Mouse (Mus musculus) heart, adult 18-20 months (tissue): Measurements from ENCODE around the gene Podxl. TPM values are rescaled to one million over a fixed set of nuclear protein-coding genes. Genes with fewer than 3 reads are reported as not detected.
"Not testable (repeated sequence)": the region's sequence is repeated elsewhere in the genome, so short reads cannot be mapped to it uniquely, and the experiment has no call there.

Experiments used
- DNase-seq, 2 experiments: peaks; one replicate each; pipeline ENCODE4 v3.0.0; 2021 to 2022; ENCODE audit warnings: mixed read lengths in 1 of 2
- total RNA-seq, 2 experiments: library from RNA; stranded (reverse); gene quantifications; 2 replicates each; pipeline ENCODE4 v1.2.3; 2021

Podxl gene
- total RNA-seq, 2 experiments from 2014 or later: 54.1 to 56.9 TPM

DNA sequence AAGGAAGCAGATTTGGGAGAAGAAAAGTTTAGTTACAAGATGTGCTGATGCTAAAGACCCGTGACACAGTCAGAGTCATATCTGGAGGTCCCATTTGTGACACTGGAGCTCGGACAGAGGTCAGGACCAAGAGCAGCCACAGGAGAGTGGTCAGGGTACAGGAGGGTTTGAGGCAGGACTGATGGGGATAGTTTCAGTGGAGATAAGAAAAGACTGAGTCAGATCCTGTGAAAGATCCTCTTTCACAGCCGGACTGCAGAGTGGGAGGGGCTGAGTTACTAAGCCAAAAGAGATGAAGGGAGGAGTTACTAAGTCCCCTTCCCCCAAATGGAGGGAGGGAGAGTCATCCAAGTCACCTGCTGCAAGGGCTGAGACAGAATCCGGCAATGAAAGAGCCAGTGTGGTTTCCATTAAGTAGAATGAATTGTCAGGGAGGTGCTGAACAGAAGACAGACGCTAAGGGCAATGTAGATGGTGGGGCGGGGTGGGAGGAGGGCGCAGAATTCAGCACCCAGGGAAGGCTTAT lies 4.4 kb upstream of the Podxl start:
- DNase-seq: no peak

DNA sequence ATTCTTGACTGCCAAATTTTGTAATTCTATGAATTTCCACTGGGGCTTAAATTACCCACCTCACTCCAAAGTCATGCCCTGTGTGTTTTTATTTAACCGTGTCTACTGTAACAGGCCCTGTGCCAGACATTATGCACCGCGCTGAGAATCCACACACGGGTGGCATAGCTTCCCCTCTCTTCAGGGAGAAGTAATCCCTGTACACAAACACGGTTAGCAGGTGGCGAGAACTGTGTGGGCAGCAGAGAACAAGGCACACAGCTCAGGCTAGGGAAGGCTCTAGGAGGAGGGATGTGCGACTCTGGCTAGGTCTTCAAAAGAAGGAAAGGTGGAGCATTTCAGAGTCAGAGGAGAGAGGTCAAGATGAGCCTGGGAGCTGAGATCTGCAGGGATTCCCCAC lies 3.4 kb upstream of the Podxl start:
- no peak for DNase-seq

DNA sequence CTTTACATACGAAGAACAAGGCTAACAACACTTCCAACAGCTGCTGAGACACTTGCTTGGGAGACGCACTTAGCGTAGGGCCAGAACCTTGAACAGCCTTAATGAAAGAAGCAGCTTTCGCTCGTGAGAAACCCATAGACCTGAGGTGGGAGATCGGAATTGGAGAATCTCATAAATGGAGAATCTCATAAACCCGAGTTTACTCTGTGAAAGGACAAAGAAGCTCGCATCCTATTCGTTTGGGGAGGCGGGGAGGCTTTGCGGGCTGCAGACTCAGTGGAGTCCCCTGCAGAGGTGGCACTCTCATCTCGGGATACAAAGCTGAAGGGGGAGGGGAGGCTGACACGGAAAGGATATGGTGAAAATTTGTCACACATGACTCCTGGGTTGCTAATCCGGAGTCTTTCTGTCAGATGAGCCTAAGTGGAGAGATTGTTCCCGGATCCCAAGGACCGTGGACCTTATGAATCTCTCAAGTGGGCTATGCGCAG lies 1.2 kb upstream of the Podxl start:
- DNase-seq: peak in 1 of 2 experiments; percentile 34

DNA sequence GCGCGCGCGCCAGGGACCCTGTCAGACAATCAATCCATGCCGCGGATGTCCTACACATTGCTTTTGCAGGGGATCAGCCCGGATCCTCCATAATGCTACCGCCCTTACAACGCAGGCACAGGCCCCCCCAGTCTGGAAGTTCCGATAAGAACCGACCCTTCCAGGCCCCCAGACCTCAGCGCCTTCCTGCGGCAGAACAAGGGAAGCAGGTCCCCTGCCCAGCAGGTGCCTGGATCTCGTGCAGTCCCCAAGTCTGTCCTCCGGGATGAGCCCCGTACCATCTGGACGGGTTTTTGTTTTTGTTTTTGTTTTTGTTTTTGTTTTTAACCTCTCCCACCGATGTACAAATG lies 376 bp upstream of the Podxl start:
- no peak for DNase-seq

DNA sequence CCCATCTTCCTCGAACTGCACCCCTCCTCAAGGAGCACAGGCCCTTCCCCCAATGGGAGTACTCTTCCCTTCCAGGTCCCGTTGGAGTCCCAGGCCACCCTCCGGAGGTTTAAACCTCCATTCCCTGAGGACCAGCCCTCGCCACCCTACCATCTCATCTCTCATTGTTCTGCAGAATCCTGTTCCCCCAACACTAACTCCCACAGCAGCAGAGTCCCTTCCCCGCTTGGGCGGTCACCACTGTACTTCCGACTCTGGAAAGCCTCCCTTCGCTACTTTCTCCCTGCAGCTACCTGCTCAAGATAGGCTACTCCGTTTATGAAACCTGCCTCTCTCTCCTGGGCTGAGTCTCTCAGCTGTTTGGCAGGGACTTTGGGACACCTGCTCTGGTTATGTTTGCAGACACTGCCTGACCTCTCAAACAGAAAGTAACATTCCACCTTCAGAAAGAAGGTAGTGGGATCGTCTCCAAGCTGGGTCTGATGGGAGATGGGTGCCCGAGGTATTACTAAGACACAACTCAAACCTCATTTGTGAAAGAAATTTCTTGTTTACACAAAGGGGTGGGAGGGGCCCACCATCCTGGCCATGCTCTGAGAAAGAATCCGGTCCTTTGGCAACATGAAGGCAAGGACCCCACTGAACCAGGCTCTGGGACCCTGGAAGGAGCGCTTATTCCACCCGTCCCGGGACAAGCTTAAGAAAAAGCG lies 1.3 kb downstream of the Podxl start:
- peak; percentile 49 to 55 for DNase-seq

DNA sequence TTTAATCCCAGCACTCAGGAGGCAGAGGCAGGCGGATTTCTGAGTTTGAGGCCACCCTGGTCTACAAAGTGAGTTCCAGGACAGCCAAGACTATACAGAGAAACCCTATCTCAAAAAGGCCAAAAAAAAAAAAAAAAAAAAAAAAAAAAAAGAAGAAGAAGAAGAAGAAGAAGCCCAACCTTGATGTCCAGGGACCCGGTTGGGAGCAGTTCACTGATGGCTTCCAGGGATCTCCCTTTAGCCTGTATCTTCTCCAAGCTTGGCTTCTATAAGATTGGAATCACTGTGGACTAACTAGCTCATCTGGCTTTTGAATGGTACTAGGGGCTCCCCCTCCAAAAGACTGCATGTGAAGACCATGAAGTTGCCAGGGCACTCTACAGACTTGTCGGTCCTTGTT lies 1.8 kb downstream of the Podxl start:
- DNase-seq: not testable (repeated sequence)

DNA sequence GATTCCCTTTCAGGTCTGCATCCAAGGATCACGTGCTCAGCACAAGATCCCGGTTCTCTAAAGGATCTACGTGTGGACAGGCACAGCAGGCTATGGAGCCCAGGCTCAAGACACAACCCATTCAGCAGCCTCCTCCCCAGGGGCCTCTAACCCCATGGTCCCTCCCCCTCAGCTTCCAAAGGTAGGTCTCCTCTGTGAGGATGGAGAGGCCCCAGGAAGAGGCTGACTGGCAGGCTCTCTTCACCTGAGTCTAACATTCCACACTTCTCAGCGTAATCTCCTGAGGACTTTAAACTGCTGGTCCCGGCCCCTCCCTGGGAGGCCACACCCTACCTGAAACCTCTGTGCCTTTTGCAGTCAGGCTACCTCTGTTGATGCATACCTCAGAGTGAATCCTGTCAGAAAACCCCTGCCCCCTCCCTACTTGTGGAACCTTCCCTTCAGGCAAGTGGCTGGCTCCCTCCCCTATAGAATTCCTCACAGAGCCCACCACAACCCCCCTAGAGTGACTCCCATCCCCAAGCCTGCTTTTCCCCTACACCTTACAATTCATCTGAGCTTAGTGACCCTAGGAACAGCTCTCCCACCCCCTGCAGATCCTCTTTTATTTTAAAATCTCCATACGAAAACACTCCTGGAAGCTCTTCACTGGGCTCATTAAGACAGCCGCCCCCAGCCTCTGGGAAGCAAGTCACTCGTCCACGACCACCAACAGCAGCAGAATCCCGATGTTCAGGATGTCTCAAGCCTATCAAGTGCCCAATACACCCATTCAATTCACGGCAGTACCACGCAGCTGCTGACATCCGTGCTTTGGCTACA lies 3.4 kb downstream of the Podxl start:
- no peak for DNase-seq

DNA sequence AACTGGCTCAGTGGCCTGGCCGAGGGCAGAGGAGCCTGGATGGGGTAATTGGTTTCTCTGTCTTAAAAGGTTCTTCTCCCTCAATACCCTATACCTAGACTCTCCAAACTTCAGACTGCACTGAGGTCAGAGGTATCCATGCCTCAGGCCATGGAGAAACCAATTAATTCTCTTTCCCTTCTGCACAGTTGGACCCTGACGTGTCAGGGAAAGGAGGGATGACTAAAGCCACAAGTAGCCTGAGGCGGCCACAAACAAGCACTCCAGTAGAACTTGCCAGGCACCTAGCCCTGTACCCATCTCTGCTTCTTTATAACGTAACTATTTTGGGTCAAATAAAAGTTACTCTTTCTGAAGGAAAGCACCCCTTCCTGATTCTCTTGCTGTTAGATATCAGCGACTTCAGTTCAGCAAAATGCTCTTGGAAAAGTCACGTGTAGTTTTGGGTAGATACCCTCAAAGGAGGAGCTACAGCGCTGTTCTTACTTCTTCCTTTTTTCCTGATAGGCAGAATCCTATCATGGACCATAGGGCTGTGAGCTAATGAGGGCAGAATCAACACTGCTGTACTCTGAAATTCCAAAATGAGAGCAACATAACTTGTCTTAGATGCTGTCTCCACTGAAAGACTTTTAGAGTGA lies 7.2 kb downstream of the Podxl start:
- DNase-seq: no peak

DNA sequence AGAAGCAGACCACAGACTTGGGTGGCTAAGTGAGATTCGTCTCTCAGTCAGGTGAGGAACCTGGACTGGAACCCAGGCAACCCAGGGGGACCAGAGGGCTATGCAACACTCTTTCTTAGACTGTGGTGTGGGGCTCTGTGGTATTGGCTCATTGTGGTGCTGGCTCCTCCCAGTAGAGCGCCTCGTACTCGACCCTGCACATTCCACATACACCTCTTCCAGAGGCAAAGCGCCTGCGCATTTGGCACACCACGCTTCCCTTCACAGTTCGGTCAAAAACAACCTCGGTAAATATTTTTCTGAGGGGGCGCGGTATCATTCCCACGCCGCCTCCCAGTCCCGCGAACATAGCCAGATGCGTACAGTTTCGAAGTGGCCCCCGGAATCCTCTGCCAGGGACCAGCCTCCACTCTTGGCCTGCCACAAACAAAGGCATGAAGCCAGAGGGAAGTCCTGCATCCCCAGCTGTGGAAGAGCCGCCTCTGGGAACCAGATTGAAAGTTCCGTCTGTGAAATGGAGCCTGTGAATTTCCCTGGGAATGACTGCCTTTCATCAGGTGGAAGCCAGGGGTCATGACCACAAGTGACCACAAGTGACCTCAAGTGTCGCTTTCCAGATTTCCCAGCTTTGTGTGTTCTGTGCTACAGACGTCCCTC lies 12.8 kb downstream of the Podxl start:
- peak; percentile 59 to 77 for DNase-seq

DNA sequence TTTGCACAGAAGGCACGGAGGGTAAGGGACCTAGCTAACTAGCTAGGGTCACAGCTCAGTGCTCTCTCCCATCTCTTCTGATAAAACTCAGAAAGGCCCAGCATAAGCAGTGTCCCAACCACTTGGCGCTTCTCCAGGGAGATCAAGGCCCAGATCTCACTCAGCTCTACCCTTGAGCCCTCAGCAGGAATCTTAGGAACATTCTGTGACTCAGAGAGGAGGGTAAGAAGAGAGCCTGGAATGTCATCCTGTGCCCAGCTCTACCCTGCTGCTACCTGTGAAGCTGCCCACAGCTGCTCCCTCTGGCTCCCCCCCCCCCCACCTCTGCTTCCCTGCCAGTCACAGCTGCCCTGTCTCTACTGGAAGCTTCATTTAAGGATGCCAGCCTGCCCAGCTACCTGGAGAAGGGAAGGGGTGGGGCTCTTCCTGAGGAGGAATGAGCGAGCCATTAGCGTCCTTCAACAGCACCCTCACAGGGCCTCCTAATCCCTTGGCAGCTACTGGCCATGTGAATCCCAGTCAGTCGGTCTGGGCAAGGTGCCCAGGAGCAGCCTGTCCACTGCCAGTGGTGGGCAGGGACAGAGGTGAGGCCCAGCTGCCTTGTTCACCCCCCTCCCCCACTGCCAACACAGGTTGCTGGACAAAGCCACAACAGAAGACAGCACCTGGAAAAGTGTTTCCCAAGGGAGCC lies 14.3 kb downstream of the Podxl start:
- DNase-seq: peak; percentile 81 to 82

DNA sequence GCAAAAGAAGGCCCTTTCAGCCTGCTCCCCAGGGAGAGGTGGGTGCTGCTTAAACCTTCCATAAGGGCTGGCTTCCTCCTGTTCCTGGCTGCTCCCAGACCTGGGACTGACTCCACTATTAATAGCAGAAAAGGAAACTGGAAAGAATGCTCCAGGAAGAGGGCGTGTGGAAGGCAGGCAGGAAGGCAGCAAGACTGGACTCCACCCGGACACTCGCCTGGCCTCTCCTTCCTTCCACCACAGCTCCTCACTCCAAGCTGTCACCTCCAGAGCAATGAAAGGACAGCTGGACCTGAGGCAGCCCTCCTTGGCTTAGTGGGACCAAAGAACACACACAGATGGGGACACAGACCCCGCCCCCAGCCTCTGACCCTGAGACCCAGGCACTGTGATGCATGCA lies 19.5 kb downstream of the Podxl start:
- peak; percentile 62 to 89 for DNase-seq

DNA sequence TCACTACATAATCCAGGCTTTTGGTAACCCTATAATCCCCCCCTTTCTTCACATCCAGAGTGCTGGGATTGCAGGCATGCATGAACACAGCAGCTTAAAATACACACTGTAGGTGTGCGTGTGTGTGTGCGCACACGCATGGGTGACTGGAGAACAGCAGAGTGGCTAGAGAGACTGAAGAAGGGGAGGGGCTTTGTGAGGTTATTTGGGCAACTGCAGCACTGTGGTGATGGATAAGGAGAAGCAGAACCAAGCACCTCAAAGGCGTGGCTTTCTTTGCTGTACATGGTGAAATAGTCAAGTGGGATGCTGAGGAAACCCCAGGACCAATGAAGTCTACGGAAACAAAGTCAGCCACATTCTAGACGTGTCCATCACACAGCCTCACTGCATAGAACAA lies 23.8 kb downstream of the Podxl start:
- DNase-seq: no peak

DNA sequence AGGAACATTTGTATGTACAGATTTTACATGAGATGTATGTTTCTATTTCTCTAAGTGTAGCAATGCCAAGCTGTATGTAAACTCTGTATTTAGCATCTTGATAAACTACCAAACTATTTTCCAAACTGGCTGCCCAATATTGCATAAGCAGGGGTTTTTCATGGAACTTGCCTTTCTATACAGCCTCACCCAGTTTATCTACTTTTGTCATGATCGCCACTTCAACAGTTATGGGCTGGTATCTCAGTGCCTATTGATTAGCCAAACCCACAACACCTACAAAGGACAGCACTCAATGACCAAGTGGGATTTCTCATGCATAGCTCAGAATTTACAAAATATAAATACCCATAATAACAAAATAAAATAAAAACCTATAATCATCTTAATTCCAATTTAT lies 25.7 kb downstream of the Podxl start:
- DNase-seq: no peak

DNA sequence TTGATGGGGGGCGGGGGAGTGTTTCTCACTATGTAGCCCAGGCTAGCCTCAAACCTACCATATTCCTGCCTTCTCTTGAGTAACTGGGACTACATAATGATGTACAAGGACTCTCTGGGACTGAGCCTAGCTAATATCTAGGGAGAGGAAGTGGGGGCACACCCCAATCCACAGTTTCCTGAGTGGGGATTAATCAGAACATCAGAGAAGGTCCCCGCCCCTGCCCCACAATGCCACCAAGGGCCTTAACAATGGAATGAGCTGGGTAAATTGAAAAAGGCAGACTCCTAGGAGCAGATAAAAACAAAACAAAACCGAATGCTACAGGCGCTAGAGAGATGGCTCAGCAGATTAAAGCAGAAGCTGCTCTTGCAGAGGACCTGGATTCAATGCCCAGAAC lies 26.6 kb downstream of the Podxl start:
- no peak for DNase-seq

DNA sequence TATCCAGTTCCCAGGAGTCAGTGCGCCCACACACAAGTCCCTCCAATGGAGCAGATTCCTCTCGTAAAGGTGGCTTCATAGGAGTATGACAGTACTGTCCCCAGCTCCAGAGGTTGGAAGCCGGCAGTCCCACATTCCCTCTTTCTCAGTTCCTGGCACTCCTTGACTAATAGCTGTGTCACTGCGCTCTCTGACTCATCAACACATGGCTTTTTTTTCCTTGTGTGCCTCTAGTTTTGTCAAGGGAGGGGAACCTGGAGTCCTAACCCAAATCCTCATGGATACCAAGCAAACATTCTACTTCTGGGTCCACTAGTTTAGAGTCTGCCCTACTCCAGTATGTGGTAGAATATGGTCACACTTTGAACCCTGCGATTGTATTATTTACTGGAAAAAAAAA lies 29.1 kb downstream of the Podxl start:
- no peak for DNase-seq

DNA sequence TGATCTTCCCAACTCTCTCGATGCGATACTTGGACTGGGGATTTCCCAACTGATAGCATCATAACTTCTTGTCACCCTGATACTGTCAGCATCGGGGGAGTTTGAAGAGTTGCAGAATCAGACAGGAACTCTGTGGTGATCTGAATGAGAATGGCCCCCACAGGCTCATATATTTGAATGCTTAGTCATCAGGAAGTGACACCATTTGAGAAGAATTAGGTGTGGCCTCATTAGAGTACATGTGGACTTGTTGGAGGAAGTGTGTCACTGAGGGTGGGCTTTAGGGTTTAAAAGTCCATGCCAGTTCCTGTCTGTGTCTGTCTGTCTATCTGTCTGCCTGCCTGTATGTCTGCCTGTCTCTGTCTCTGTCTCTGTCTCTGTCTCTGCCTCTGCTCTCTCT lies 31.9 kb downstream of the Podxl start:
- no peak for DNase-seq

DNA sequence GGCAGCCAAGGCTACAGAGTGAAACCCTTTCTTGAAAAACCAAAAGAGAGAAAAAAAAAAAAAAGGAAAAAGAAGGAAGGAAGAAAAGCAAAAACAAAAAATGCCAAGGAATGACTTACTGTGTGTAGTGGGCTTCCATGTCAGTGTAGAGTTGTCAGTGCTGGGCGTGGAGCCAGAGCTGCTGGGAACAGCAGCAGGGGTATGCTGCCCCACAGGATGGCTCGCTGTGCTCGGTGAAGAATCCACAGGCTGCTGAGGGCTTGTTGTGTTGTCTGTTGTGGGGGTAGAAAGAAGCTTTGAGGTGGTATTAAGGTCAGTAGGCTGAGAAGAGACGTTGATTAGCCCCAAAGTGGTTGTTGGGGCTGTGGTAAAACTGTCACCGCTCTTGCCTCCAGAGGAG lies 35.4 kb downstream of the Podxl start:
- DNase-seq: no peak

DNA sequence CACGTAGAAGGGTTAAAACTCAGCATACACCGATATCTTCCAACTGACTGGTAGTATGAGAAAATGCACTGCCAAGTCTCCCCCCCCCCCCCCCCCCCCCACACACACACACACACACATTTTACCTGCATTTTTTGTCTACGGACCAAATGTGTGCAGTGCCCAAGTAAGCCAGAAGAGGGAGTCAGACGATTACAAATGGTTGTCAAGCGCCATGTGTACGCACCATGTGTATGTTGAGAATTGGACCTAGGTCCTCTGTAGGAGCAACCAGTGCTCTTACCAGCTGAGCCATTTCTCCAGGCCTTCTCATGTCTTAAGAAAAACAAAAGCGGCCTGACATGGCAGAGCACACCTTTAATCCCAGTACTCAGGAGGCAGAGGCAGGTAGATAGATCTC lies 35.9 kb downstream of the Podxl start:
- peak in 1 of 2 experiments; percentile 72 for DNase-seq

DNA sequence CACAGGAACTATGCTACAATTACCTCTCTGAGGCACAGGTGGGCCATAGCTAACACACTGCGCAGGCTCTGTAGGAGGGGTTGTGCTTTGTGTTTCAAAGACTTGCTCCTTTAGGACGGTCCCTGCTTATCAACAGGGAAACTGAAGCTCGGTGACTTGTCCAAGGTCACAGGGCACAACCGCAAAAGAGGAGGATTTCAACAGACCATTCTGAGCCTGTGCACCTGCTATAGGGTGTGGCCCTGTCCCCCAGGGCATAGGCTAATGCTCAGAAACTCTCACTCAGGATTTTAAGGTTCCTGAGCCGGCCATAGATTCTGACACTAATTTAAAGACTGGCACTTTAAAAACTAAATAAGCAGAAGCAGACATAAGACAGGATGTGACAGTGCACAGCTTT lies 36.9 kb downstream of the Podxl start:
- no peak for DNase-seq

DNA sequence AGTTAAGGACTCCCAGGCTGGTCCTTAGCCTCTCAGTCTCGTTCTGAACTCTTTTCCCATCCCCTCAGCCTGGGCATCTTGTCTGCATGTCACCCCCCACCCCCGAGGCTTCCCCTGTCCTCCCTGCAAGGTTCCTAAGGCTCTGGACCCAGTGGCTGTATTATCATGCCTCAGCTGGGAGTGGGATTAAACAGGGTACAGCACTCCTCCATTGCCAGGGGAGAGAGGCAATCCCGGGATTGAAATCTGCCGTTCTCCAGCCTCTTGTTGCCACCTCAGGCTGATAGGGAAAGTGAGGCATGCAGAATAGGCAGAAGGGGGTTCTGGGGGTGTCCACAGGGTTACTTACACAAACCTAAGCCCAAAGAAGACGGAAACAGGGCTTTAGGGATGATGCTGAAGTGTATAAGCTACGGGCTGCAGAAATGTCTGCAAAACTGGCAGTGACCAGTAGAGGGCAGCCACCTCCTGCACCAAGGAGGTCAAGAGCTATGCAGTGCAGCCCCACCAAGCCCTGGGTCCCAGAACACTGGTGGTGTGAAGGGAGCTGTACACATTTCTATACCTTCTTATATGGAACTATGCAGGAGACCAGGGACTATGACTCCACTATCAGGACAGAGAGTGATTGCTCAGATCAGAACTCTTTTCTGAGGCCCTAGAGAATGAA lies 38.4 kb downstream of the Podxl start:
- DNase-seq: peak in 1 of 2 experiments; percentile 68

DNA sequence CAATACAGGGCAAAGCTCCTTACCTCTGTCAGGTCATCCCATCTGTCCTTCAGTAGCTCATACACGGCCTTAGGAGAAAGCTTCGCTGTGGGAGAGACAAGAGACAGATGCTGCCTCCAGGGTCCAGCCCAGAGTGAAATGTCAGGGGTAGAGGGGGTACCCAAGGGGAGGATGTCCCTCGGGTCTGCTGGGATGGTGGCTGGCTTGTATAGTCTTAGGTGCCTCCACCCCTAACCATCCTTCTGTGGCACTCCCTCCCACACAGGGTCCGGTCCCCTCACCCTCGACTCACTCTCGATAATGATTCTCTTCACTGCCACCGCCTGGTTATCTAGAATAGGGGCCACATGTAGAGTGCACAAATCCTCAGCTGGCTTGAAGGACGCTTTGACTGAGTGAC lies 39.1 kb downstream of the Podxl start:
- no peak for DNase-seq
